Mouse (Mus musculus): Measurements from ENCODE around the gene Klhl10. TPM values are rescaled to one million over a fixed set of nuclear protein-coding genes. Genes with fewer than 3 reads are reported as not detected.

Gene Klhl10
- polyA plus RNA-seq, 1 experiment, result 0.72 TPM

GRCm38 (mm10) chr11:100457247-100457646 is 15.5 kb downstream of the Klhl10 start:
- DNase-seq (ENCODE audit: extremely low spot score in 1 of 2, low spot score in 1 of 2), result no peak

GRCm38 (mm10) chr11:100457711-100458110 is 16.0 kb downstream of the Klhl10 start:
- no peak for DNase-seq (ENCODE audit: extremely low spot score in 1 of 2, low spot score in 1 of 2)

DNA sequence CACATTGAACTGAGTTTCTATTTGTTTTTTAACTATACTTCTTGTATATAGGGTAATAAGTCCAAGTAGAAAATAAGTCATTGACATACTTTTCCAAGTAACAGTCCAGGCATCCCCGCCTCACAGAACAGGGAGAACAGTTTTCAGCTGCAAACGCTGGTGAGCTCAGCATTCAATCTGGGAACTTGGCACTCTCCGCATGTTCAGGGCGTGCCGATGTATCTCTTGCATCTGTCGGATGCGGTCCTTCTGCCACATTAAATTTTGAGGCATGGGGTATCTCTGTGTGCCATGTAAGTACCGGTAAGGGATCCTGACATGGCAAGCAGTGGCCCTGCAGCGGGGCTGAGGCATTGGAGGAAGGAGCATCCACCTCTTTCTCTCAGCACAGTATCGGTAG is 21.0 kb downstream of the Klhl10 start:
- DNase-seq (ENCODE audit: extremely low spot score in 1 of 2, low spot score in 1 of 2), result peak in 1 of 2 experiments; percentile 55

- no peak for DNase-seq (ENCODE audit: extremely low spot score in 1 of 2, low spot score in 1 of 2)
Observed at GRCm38 (mm10) chr11:100465229-100465792, 23.6 kb downstream of the Klhl10 start.

DNA sequence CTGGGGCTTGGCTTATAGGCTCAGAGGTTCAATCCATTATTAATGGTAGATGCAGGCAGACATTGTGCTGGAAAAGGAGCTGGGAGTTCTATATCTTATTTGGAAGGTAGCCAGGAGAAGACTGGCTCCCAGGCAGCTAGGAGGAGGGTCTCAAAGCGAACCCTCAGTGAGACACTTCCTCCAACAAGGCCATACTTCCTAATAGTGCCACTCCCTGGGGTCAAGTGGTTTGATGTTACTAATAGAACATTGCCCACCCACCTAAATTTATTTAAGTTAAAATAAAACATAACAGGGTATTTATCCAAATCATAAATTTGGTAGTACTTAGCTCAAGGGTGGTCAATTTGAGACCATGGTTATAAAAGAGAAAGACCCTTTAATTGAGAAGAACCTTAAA is 24.1 kb downstream of the Klhl10 start:
- no peak for DNase-seq (ENCODE audit: extremely low spot score in 1 of 2, low spot score in 1 of 2)

- DNase-seq (ENCODE audit: extremely low spot score in 1 of 2, low spot score in 1 of 2), result no peak
Observed at GRCm38 (mm10) chr11:100471352-100472196, 29.9 kb downstream of the Klhl10 start.

GRCm38 (mm10) chr11:100472197-100472934 is 30.6 kb downstream of the Klhl10 start, which contains the start of gene Klhl11:
Gene Klhl11 (minus strand): TSS chr11:100472741.
- DNase-seq (ENCODE audit: extremely low spot score in 1 of 2, low spot score in 1 of 2), result peak; percentile 71 to 93

DNA sequence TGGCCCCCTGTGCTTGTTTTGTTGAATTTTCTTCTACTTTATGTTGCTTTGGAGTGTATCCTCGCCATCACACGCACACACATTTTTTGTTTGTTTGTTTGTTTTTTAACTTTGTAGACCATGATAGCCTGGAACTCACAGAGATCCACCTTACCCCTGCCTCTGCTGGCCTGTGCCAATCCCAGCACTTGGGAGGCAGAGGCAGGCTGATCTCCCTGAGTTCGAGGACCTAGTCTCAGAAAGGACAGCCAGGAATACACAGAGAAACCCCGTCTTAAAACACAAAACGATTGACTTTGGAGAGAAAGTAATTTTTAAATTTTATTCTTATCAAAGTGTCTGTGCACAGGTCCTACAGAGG is 31.2 kb downstream of the Klhl10 start:
- DNase-seq (ENCODE audit: extremely low spot score in 1 of 2, low spot score in 1 of 2), result no peak

DNA sequence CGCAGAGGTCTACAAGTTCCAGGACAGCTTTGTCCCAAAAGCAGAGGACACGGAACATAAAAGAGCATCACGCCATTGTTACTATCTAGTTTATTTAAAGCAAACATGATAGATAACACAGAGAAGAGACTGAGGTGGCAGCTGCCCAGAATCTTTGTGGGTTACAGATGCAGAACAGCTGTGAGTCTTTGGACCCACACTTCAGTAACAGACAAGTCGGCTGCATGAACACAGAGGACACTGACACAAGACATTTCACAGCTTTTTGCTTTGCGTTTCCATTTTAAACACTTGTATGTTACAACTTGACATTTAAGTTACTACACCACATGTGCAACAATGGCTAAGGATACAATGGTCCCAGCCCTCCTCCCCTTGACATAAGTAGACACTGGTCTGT is 34.6 kb downstream of the Klhl10 start:
- no peak for DNase-seq (ENCODE audit: extremely low spot score in 1 of 2, low spot score in 1 of 2)

DNA sequence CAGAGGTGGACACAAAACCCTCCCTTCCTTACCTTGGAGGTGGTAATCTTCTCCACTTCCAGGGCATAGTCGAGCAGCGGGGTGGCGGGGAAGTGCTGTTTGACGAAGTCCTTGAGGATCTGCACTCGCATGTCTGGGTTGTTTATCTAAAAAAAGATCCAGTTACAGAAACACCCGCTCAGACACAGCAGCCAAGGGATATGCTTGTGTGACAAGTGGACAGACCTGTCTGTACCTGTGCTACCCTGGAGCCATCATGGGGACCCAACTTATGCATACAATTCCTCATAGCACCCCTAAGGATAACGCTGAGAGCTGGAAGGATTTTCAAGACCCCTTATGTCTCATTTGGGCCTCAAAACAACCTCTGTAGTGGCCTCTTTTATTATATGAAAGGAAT is 37.4 kb downstream of the Klhl10 start:
- no peak for DNase-seq (ENCODE audit: extremely low spot score in 1 of 2, low spot score in 1 of 2)

DNA sequence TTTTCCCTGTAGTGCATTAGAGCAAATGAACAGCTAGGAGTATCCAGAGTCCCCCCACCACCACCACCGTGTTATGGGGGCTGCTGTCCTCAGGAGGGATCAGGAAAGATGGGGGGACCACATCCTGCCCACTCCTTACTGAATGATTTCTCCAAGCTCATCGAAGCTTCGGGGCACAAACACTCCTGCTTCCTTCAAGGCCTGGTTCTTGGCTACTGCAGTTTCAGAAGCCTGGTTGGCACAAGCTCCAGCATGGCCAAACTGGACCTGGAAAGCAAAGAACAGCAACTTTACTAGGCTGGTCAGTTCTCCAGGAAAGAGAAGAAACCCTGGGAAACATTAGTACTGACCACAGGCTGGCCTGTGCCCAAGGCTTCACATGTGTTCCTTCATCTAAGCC is 42.7 kb downstream of the Klhl10 start:
- DNase-seq (ENCODE audit: extremely low spot score in 1 of 2, low spot score in 1 of 2), result no peak

DNA sequence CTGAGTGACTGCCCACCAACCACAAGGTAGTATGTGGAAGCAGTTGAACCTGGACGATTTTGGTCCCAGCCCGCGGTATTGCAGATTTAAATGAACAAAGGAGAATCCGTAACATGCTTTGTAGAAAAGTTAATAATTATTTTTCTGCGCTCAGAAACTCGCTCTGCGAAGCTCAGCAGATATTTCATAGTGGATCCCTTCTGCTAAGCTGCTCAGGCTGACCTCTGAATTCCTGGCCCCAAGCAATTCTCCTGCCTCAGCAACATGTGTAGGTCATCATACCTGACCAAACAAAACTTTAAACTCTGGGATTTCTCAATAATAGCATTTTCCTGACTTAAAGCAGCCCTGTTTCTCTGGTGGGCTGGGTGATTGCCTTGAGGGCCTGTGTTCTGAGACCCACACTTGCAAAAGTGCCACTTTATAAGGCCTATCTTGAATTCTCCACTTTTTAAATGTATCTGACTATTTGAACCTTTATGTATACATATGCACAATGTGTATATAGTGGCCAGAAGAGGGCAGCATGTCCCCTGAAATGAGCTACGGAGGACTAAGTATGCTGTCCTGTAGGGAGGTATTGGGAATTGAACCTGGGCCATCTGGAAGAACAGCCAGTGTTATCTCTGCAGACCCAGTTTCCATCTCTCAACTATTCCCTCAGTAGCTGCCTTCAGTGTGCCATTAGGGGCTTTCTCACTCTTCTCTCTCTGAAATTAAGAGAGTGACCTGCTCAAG is 44.3 kb downstream of the Klhl10 start:
- no peak for DNase-seq (ENCODE audit: extremely low spot score in 1 of 2, low spot score in 1 of 2)

DNA sequence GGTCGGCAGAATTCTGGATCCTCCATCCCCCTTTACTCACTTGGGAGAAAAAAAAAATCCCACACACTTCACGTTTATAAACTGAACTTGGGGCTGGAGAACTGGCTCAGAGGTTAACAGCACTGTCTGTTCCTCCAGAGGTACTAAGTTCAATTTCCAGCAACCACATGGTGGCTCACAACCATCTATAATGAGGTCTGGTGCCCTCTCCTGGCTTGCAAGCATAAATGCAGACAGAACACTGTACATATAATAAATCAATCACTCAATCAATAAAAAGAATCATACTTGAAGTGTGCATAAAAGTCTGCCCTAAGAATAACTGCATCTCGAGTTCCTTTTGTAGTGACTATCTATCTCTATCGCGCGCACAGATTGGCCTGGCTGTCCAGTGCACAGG is 49.2 kb downstream of the Klhl10 start:
- no peak for DNase-seq (ENCODE audit: extremely low spot score in 1 of 2, low spot score in 1 of 2)

- no peak for DNase-seq (ENCODE audit: extremely low spot score in 1 of 2, low spot score in 1 of 2)
Observed at GRCm38 (mm10) chr11:100493771-100494170, 52.1 kb downstream of the Klhl10 start.

- DNase-seq (ENCODE audit: extremely low spot score in 1 of 2, low spot score in 1 of 2), result no peak
Observed at GRCm38 (mm10) chr11:100500241-100500640, 58.5 kb downstream of the Klhl10 start.

DNA sequence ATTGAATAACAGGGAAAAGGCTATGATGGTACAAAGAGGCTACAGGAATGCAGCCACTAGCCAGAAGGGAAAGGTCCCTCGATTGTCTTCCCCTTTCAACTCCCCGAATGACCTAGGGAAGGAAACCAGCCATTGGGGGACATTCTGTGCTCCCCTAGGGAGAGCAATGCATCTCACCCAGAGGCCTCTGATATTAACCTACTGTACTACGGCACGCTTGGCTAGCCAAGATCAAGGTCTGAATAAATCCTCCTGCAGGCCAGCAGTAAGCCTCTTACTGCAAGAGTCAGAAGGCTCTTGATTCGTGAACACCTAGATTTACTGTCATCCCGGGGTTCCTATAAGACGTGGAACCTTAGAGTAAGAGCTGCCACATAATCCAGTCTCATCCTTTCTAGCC is 58.9 kb downstream of the Klhl10 start:
- DNase-seq (ENCODE audit: extremely low spot score in 1 of 2, low spot score in 1 of 2), result no peak

DNA sequence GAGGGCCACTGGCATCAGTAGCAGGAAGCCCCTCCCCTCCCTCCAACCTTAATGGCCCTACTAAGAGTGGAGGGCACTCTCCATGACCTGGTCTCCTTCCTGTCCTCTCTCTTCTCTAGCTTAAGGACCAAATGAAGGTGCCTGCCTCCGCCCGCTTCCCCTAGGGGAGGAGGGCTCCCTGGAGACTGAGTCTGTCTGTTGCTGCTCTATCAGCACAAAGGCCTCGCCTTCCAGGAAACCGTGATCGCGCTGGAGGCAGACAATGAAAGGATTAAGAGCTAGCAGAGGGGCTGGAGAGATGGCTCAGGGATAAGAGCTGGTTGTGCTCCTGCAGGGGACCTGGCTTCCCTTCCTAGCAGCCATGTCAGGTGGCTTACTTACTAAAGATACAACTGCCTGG is 59.6 kb downstream of the Klhl10 start:
- DNase-seq (ENCODE audit: extremely low spot score in 1 of 2, low spot score in 1 of 2), result no peak

DNA sequence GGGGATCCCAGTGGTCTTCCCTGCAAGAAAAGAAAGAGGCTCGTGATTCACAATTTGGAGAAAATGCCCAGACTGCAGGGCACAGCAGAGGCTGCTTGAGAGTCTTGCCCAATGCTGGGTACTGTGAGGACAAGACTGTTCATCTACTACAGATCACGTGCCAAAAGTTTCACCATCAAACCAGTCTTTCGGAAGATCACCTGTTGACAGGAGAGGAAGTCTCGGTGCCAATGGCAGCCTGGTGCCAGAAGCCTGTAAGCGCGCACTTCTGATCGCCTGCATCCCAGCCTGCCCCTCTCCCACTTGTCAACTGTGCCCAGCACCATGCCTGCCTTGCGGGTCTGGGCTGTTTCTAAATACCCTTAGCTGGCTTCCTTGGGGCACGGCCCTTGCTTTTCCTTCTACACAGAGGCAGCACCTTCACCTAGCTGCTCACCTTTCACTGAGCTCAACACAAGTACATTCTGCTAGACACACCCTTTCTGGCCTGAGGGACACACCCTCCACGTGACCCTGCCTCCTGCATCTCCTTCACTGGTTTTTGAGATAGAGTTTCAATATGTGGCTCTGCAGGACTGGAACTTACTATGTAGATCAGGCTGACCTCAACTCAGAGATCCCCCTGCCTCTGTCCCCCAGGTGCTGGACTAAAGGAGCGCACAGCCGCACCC is 63.4 kb downstream of the Klhl10 start:
- DNase-seq (ENCODE audit: extremely low spot score in 1 of 2, low spot score in 1 of 2), result no peak

DNA sequence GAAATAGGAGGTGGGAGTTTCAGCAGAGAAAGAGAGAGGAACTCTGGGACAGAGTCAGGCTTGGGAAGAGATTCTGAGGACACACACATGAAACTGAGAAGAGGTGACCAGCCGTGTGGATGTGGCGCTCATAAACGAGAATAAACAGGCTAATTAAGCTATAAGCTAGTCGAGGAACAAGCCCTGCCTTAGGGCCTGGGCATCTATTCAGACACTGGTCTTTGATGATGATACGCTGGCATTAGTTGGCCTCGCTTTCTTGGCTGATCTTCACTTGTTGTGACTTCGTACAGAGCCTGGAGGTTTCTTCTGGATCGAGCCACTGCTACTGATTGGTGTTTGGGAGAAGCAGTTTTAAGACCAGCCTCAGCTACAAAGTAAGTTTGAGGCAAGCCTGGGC is 64.3 kb downstream of the Klhl10 start:
- no peak for DNase-seq (ENCODE audit: extremely low spot score in 1 of 2, low spot score in 1 of 2)
